Mouse (Mus musculus) stomach, adult 2 months (tissue): Measurements from ENCODE around the gene Atp6v0a4. TPM values are rescaled to one million over a fixed set of nuclear protein-coding genes. Genes with fewer than 3 reads are reported as not detected.

Source experiments
- polyA plus RNA-seq: library from polyadenylated mRNA; depleted of rRNA; stranded (reverse); fragments of >200 nt; gene quantifications from 2 replicates; pipeline ENCODE4 v1.2.3, GENCODE M21; 2012; rRNA removed

The Atp6v0a4 gene
- polyA plus RNA-seq = 6.4 and 11.4 TPM in 2 replicates

GRCm38 (mm10) chr6:38124207-38124835 lies at the start of gene Atp6v0a4:
Atp6v0a4 (minus strand) TSS chr6:38124586.

GRCm38 (mm10) chr6:38109160-38109795 lies 15.1 kb downstream of the Atp6v0a4 start, which contains the start of gene Tmem213:
Tmem213 (plus strand) TSS chr6:38109255.

DNA sequence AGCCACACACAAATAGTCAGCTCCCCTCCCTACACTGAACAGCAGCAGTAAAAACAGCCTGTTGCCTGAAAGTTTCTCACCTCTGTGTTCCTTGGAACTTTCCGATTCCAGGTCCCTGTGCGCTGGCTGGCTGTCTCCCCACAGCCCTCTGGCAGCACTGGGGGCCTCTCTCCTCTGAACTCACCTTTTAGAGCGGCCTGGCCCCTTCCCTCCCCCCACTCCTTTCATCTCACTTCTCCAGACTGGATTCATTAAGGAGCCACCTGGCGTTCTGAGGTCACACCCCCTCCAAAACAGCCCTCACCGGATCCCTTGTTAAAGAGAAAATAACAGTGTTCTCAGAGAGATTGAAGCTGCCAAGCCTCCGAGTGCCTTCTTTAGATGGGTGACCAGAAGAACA lies 77.5 kb downstream of the Atp6v0a4 start, which contains the start of gene Svopl:
Gene Svopl (minus strand): TSS at position 159 of the 400 bp plus-strand sequence.

Other genes starting within 250 kb of the Atp6v0a4 start
- gene Svopl, start 77.6 kb downstream of the Atp6v0a4 start, polyA plus RNA-seq = 0.51 and 0.78 TPM in 2 replicates
- 5.8 and 7.3 TPM in 2 replicates for gene Tmem213, start 15.3 kb downstream of the Atp6v0a4 start, polyA plus RNA-seq
- 0.92 and 1.1 TPM in 2 replicates for gene D630045J12Rik, start 129.4 kb upstream of the Atp6v0a4 start, polyA plus RNA-seq
- 0.59 and 0.68 TPM in 2 replicates for gene Zc3hav1l, start 174.7 kb upstream of the Atp6v0a4 start, polyA plus RNA-seq
- gene Zc3hav1, start 230.0 kb upstream of the Atp6v0a4 start, polyA plus RNA-seq = 6.1 and 8.0 TPM in 2 replicates